Mouse (Mus musculus) neutrophil, adult 83 days (primary cell): ENCODE results near the gene Olfr1410. TPM values are rescaled to one million over a fixed set of nuclear protein-coding genes. Genes with fewer than 3 reads are reported as not detected.

Experiments used
- total RNA-seq, 2 experiments: library from RNA; stranded (reverse); gene quantifications; one replicate each; pipeline ENCODE4 v1.2.4; 2023

The Olfr1410 gene
- total RNA-seq = not detected

DNA sequence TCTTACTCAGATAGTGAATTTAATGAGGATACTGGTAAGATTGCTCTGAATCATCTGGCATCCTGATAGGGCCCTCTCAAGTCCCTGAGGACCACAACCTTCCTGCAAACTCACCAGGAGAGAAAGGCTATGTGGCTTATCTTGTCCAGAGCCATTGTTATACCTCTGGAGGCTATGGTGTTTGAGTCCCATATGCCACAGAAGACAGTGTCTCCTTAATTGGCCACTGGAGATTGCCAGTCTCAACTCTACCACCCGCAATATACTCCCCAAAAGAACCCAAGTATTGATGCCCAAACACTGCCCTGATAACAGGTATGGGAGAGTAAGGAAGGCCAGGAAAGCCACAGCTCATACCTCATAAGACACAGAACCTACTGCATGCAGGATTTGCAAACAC, at the start of gene Olfr1410:
TSS of gene Olfr1410 (plus strand) at position 301 of the 400 bp plus-strand sequence.

DNA sequence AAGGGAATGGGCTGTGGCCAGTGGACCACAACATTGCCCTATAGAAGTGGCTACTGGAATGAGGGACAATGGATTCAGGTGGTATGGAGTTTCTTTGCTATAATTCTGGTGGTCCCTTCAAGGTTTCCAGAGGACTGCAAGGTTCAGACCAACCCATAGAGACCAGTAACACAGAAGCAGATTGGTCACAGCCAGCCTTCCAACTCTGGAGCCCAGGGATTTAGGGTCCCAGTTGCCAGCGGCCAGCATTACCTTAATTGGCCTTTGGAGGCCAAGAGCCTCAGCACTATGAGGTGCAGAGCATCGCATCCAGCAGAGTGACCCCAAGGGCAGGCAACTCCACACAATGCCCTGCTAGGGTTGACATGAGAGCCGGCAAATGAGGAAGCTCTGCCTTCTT, 34.6 kb upstream of the Olfr1410 start, which contains the start of gene Olfr1413:
TSS of gene Olfr1413 (plus strand) at position 301 of the 400 bp plus-strand sequence.

GRCm38 (mm10) chr1:92585479-92585878, 20.1 kb upstream of the Olfr1410 start, which contains the start of gene Olfr1412:
TSS of gene Olfr1412 (plus strand) at chr1:92585779.

GRCm38 (mm10) chr1:92594111-92594510, 11.5 kb upstream of the Olfr1410 start, which contains the start of gene Olfr1411:
TSS of gene Olfr1411 (plus strand) at chr1:92594411.

GRCm38 (mm10) chr1:92617488-92617887, 11.9 kb downstream of the Olfr1410 start, which contains the start of gene Olfr12:
TSS of gene Olfr12 (plus strand) at chr1:92617788.

DNA sequence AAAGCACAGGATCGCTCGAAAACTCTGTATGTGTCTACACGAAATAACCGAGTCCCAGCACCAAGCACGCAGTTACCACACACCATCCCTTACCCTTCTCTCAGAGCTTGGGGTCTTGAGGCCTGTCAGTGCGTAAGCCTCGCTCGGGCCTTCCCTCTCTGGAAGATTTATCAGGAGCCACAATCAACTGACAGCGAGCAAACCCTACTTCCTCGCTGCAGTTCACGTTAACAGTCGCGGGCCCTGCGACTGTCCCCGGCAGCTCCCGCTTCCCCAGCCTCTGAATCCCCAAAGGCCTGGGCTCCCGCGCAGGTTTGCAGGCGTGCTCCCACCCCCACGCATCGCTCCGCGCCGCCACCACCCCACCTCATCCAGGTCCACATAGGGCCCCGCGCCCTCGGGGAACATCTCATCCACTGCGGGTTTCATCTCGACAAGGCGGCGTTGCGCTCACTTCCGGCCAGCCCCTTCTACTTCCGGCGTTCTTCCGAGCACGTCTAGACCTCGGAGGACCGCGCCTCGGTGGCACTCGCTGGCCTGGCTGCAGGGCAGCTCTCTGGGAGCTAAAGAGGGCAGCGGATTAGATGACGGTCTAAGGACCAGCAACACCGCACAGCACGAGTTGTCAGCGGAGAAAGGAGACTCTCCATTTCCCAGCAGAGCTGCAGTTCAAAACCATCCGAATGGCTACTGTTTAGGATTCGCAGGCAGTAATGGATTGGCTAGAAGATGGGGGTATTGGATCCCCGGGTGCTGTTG, 36.1 kb downstream of the Olfr1410 start, which contains the start of gene Cops9:
TSS of gene Cops9 (minus strand) at position 472 of the 759 bp plus-strand sequence.

DNA sequence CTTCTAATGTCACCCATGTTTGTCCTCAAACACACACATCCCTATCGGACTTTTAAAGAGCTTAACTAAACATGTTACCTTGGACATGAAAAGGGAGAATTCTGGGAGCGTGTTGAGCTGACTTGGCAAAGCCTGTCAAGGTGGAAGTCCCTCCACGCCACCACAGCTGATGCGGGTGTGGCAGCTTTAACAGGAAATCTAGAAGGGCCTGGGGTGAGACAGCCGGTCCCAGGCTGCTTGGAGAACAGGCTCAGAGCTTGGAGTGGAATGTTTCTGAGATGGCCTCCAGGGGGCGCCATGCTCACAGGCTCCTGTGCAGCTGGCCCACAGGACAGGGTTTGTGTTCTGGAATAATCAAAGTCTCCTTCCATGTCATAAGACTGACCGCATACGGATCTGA, 43.1 kb downstream of the Olfr1410 start, which contains the start of gene Otos:
TSS of gene Otos (minus strand) at position 169 of the 400 bp plus-strand sequence.

Other genes starting within 250 kb of the Olfr1410 start
- 10 to 100 TPM; 61.1 to 68.7 TPM for gene Ndufa10, start 131.9 kb upstream of the Olfr1410 start, total RNA-seq
- gene Olfr1416, start 120.7 kb upstream of the Olfr1410 start, total RNA-seq = not detected
- not detected for gene Olfr1415, start 109.7 kb upstream of the Olfr1410 start, total RNA-seq
- gene Olfr1414, start 87.1 kb upstream of the Olfr1410 start, total RNA-seq = not detected
- not detected for gene Olfr1413, start 34.5 kb upstream of the Olfr1410 start, total RNA-seq
- gene Olfr1412, start 20.0 kb upstream of the Olfr1410 start, total RNA-seq = not detected
- gene Olfr1411, start 11.4 kb upstream of the Olfr1410 start, total RNA-seq = not detected
- gene Olfr12, start 12.0 kb downstream of the Olfr1410 start, total RNA-seq = not detected
- 100 to 1,000 TPM; 116 to 117 TPM for gene Cops9, start 36.2 kb downstream of the Olfr1410 start, total RNA-seq
- 1 to 10 TPM; 7.4 to 8.7 TPM for gene Otos, start 43.1 kb downstream of the Olfr1410 start, total RNA-seq
- 10 to 100 TPM; 29.9 to 38.4 TPM for gene Gpc1, start 225.9 kb downstream of the Olfr1410 start, total RNA-seq